Mouse (Mus musculus) lung, postnatal 14 days (tissue): ENCODE results near the gene Olfr1123.
"Not testable (repeated sequence)": the region's sequence is repeated elsewhere in the genome, so short reads cannot be mapped to it uniquely, and the experiment has no call there.

Experiments used
- DNase-seq: peaks from one replicate; pipeline ENCODE4 v3.0.0; 2021

Olfr1123 gene

GRCm38 (mm10) chr2:87416335-87416734 lies at the start of gene Olfr1123:
Gene Olfr1123 (plus strand): TSS chr2:87416635.
- no peak for DNase-seq

GRCm38 (mm10) chr2:87369595-87369994 lies 46.8 kb upstream of the Olfr1123 start, which contains the start of gene Olfr1121:
Gene Olfr1121 (plus strand): TSS chr2:87369895.
- no peak for DNase-seq

- no peak for DNase-seq
Measured at GRCm38 (mm10) chr2:87371726-87372125, 44.7 kb upstream of the Olfr1123 start.

- DNase-seq = no peak
Measured at GRCm38 (mm10) chr2:87383935-87384334, 32.5 kb upstream of the Olfr1123 start.

DNA sequence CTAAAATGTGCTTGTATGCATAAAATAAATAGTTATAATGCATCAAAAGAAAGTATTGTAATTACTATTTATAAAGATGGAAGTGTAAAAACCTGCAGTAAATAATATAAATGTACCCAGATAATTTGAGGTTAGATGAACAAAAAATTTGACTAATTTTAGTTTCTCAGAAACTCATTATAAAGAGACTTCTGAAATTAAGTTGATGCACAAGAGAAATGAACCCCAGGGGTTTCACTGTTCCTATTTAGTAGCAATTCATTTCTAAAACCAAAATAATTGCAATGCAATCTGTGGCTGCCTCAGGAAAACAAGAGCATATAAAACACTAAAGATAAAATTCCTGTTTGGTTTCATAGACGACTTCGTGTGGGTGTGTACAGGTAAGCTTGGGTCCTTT lies 30.9 kb upstream of the Olfr1123 start, which contains the start of gene Olfr1122:
TSS of gene Olfr1122 (plus strand) at position 301 of the 400 bp plus-strand sequence.
- no peak for DNase-seq

GRCm38 (mm10) chr2:87393605-87394004 lies 22.8 kb upstream of the Olfr1123 start:
- DNase-seq = not testable (repeated sequence)

GRCm38 (mm10) chr2:87394686-87395085 lies 21.7 kb upstream of the Olfr1123 start:
- DNase-seq = not testable (repeated sequence)

DNA sequence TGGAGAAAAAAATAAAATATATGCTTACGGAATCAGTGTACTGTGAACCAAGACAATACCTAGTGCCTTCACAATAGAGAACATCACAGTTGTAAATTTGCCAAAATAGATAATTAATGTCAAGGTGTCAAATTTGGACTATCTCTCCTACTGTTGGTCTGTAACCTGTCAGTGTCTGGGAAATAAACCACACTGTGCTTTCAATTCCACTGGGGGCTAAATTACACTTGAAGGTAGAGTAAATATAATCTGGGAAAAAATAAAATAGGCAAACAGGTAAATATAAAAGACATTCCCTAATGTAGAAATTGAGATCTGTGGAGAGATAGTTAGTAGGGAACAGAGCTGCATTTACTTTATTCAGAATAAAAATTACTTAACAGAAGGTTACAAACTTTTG lies 13.5 kb downstream of the Olfr1123 start, which contains the start of gene Olfr1124:
TSS of gene Olfr1124 (plus strand) at position 301 of the 400 bp plus-strand sequence.
- DNase-seq = no peak

- DNase-seq = no peak
Measured at GRCm38 (mm10) chr2:87437731-87438130, 21.3 kb downstream of the Olfr1123 start.

DNA sequence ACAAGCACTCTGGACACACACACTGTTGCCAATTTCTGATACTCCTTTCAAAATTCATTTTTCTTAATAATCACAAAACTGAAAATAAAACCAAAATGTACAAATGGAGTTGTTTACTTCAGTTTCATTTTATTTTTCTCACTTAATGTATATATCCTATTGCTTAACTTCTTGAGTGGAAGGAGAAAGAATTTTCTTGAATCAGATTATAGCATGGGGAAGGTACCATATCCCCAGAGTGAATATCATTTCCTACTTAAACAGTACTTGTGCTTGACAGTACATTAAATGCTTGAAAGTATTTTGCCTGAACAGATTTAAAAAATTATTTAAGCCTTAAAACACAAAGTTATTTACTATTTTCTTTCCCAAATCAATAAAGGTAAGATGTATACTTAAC lies 37.2 kb downstream of the Olfr1123 start, which contains the start of gene Olfr1126:
TSS of gene Olfr1126 (plus strand) at position 301 of the 400 bp plus-strand sequence.
- no peak for DNase-seq

DNA sequence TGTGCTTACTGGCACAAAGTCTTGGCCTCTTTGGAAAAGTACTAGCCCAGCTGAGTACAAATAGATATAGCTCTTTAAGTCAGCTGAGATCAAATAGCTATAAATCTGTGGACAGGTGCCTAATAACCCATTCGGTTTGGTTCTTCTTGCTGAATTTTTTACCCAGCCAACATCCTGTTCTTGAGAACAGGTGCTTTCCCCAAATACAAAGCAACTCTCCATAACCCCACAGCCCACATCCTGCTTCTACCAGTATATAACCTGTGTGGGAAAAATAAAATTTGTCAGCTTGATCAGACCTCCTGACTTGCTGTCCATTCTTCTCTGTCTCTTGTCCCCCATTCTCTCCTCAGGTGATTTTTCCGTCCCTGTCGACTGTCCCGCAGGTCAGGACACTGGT lies 45.3 kb downstream of the Olfr1123 start:
- DNase-seq = no peak
